ENCODE assay signal across 9 mouse cellular contexts in genomic region chr8:70645501-70646224, GRCm38 (mm10). TPM values are rescaled to one million over a fixed set of nuclear protein-coding genes. Genes with fewer than 3 reads are reported as not detected.
DNase-seq lines count a peak whose midpoint lies in the region; ATAC-seq lines count a peak whose summit lies in the region.
"Had no signal": no experiment of that assay in that cellular context is flagged by ENCODE, and none has a peak within 500 bp of the region (broad histone marks: within the 10 kb centered on the region; RNA-seq: fewer than 3 reads in every experiment).

No protein-coding gene starts in this region.

- no peaks in the 10 kb centered on the region for H3K27me3 ChIP-seq in limb, embryonic 13.5 days
- H3K27me3 ChIP-seq: neural tube, embryonic 12.5 days; Patski had no signal

- no peaks in the 10 kb centered on the region for H3K9me3 ChIP-seq in limb, embryonic 13.5 days
- H3K9me3 ChIP-seq: neural tube, embryonic 12.5 days had no signal

- H3K9ac ChIP-seq in limb, embryonic 13.5 days: peak overlapping the region; percentile 39
- H3K9ac ChIP-seq: neural tube, embryonic 12.5 days had no signal

- 57% methylated on average over 17 of the region's 17 CpGs for WGBS in limb, embryonic 13.5 days

- peaks cover 21% of the 10 kb centered on the region for H3K36me3 ChIP-seq in limb, embryonic 13.5 days

- peaks cover 48% of the 10 kb centered on the region for H3K4me1 ChIP-seq in limb, embryonic 13.5 days

- no peak for ATAC-seq in limb, embryonic 13.5 days (ENCODE audit: low FRiP score, low read depth)
- ATAC-seq in inflammation-experienced regulatory T-cells, adult 6 months: no peak
- ATAC-seq: Patski had no signal

- H3K4me3 ChIP-seq in limb, embryonic 13.5 days: no peak overlapping the region
- H3K4me3 ChIP-seq: neural tube, embryonic 12.5 days had no signal

- intact Hi-C loops in heart, postnatal 36 days (cut with DNase I): no loop called here

- no peak overlapping the region for H3K4me2 ChIP-seq in limb, embryonic 13.5 days (replicated peaks)
- H3K4me2 ChIP-seq: neural tube, embryonic 12.5 days had no signal

- H3K27ac ChIP-seq in limb, embryonic 13.5 days: 0 out of 2 replicates have a peak overlapping the region, but pooled peaks have one; percentile 15

- peak; percentile 51 to 56 for DNase-seq in adrenal gland, adult 18-20 months (ENCODE audit: low spot score in 2 of 2)
- DNase-seq in adrenal gland, postnatal 25 days: peak; percentile 58
- DNase-seq in heart, postnatal 36 days: peak; percentile 47 to 51
- DNase-seq in urinary bladder, postnatal 36 days (ENCODE audit: low spot score in 2 of 2): no peak
- DNase-seq in testis, postnatal 14 days (ENCODE audit: low spot score): no peak

RNA-seq across cellular contexts. Expression of gene Gdf15, which starts 13.4 kb away (rescaled TPM):
- total RNA-seq in adrenal gland, adult 18-20 months (2021): 1 to 10 TPM; 2.2 to 6.4 TPM
- 2.2 and 5.7 TPM in 2 replicates for total RNA-seq in adrenal gland, postnatal 25 days (2021)
- total RNA-seq in heart, postnatal 36 days (2021): 1 to 10 TPM in 1 of 2 experiments, under 1 TPM in 1; 0.22 to 1.6 TPM
- polyA plus RNA-seq in limb, embryonic 13.5 days (2015; fragmentation: Nextera tagmentation; extraction: Ambion mirVana): 0.18 TPM in 1 of 2 replicates, not detected in the other
- not detected for polyA plus RNA-seq in inflammation-experienced regulatory T-cells, adult 6 months (2017; shearing (Covaris generic))
- polyA plus RNA-seq: neural tube, embryonic 12.5 days had no signal

RNA-seq across cellular contexts. Expression of gene Pgpep1, which starts 14.5 kb away (rescaled TPM):
- total RNA-seq in adrenal gland, adult 18-20 months (2021): 100 to 1,000 TPM; 101 to 153 TPM
- 98.1 and 129 TPM in 2 replicates for total RNA-seq in adrenal gland, postnatal 25 days (2021)
- total RNA-seq in heart, postnatal 36 days (2021): 10 to 100 TPM; 39.6 to 44.9 TPM
- polyA plus RNA-seq in limb, embryonic 13.5 days (2015; fragmentation: Nextera tagmentation; extraction: Ambion mirVana): 68.2 and 71.1 TPM in 2 replicates
- 1 to 10 TPM; 3.8 to 6.4 (median 4.8) TPM for polyA plus RNA-seq in inflammation-experienced regulatory T-cells, adult 6 months (2017; shearing (Covaris generic))

RNA-seq across cellular contexts. Expression of gene Lsm4, which starts 27.4 kb away (rescaled TPM):
- 10 to 100 TPM; 73.2 to 75.9 TPM for total RNA-seq in adrenal gland, adult 18-20 months (2021)
- 66.1 and 86.8 TPM in 2 replicates for total RNA-seq in adrenal gland, postnatal 25 days (2021)
- total RNA-seq in heart, postnatal 36 days (2021): 10 to 100 TPM; 64.0 to 66.8 TPM
- 240 and 246 TPM in 2 replicates for polyA plus RNA-seq in limb, embryonic 13.5 days (2015; fragmentation: Nextera tagmentation; extraction: Ambion mirVana)
- 100 to 1,000 TPM in 1 of 3 experiments, 10 to 100 TPM in 2; 79.0 to 128 (median 97.8) TPM for polyA plus RNA-seq in inflammation-experienced regulatory T-cells, adult 6 months (2017; shearing (Covaris generic))

RNA-seq across cellular contexts. Expression of gene Lrrc25, which starts 29.7 kb away (rescaled TPM):
- 1 to 10 TPM; 1.4 to 3.0 TPM for total RNA-seq in adrenal gland, adult 18-20 months (2021)
- 1.0 and 2.2 TPM in 2 replicates for total RNA-seq in adrenal gland, postnatal 25 days (2021)
- 1 to 10 TPM; 1.9 to 3.0 TPM for total RNA-seq in heart, postnatal 36 days (2021)
- 1.9 and 2.3 TPM in 2 replicates for polyA plus RNA-seq in limb, embryonic 13.5 days (2015; fragmentation: Nextera tagmentation; extraction: Ambion mirVana)
- polyA plus RNA-seq in inflammation-experienced regulatory T-cells, adult 6 months (2017; shearing (Covaris generic)): 1 to 10 TPM in 1 of 3 experiments, under 1 TPM in 2; 0.47 to 3.8 (median 0.71) TPM

RNA-seq across cellular contexts. Expression of gene Ssbp4, which starts 37.0 kb away (rescaled TPM):
- 10 to 100 TPM; 78.5 to 86.9 TPM for total RNA-seq in adrenal gland, adult 18-20 months (2021)
- 82.0 and 88.2 TPM in 2 replicates for total RNA-seq in adrenal gland, postnatal 25 days (2021)
- total RNA-seq in heart, postnatal 36 days (2021): 10 to 100 TPM; 28.9 to 35.0 TPM
- 115 and 131 TPM in 2 replicates for polyA plus RNA-seq in limb, embryonic 13.5 days (2015; fragmentation: Nextera tagmentation; extraction: Ambion mirVana)
- 10 to 100 TPM in 2 of 3 experiments, 1 to 10 TPM in 1; 2.6 to 16.2 (median 14.7) TPM for polyA plus RNA-seq in inflammation-experienced regulatory T-cells, adult 6 months (2017; shearing (Covaris generic))

Comparison
In these comparisons a context has a peak if more than half of its experiments do, and no peak if none do; other contexts are left out.
1. DNase-seq: peak in adrenal gland, adult 18-20 months (2 of 2), adrenal gland, postnatal 25 days (single experiment) and heart, postnatal 36 days (2 of 2); none in urinary bladder, postnatal 36 days (0 of 2) and testis, postnatal 14 days (single experiment).